Mouse (Mus musculus): ENCODE results near the gene Cdhr2.
A peak's percentile ranks its signal among the peaks of the same experiment; 100 is the strongest.

Cdhr2 gene

DNA sequence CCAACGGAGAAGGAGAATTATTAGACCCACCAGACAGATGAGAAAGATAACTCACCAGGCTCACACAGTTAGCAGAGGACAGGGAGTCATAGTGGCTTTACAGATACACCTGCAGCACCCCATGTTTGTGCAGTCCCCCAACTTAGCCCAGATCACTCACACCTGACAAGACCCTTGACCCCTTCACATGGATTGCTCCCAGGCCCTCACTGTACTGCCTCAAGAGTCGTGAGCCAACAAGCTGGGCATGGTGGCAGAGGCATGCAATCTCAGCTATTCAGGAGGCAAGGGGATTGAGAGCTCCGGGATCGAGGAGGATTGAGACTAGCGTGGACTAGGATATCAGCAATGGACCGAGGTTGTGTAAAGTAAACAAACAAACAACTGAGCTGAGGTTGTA, 52.5 kb downstream of the Cdhr2 start:
- DNase-seq = no peak

DNA sequence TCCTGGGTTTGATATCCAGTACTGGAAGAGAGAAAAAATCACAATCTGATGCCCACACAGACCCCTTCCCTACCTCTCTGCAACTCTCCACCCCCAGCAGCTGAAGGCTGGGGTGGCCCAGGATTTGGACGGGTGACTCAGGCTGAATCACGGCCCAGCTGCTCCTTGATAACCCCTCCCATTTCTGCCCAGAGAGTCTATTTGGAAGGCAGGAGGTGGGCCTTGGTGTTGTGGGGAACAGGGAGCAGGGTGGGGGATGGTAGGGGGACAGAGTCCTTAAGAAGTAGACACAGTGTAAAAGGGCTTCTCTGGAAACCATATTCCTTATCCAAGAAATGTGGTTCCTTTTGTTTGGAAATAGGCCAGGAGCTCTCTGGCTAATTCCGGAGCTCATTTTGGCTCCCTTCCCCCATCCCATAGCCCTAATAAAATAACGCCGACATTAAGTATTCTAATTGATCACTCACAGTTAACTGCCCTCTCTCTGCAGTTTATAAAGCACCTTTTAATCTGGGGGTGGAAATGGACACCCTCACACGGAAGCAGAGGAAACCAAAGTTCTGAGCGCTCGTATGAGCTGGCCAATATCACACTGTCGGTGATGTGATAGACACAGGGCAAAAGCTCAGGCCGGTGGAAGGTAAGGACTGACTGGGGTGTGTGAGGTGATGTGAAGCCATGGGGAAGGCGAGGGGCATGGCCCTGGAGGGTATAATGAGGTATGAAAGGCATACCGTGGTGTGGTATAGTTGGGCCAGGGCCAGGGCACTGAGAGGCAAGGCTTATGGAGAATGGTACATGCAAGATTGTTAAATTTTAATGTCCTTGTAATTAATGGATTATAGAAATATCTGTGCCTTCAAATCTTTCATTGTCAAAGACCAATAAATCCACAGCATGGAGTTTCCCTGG, 53.2 kb downstream of the Cdhr2 start:
- no peak for DNase-seq

DNA sequence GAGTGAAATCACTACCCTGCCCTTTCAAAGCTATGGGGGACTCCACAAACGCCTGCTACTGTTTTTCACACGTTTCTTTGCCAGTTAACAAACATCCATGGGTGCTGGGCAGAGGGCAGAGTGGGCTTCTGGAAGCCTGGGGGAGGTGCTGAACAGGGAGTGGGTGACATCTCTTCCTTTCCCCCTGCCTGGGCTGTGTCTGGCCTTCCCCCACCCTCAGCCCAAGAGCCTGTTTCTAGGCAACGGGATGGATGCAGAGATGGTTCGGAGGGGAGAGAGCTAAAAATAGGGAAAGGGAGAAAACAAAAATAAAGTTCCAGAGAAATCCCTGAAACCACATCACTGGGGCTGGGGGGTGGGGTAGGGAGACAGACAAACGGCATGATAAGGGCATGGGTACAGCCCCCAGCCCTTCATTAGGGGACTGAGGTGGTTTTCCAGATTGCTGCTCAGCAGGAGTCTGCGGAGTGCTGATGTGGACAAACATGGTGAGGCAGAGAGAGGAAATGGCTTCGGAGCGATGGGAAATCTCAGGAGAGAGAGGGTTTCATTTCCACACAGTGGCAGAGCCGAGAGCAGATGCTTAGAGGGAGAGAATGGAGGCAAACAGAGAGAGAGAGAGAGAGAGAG, 54.1 kb downstream of the Cdhr2 start:
- no peak for DNase-seq

DNA sequence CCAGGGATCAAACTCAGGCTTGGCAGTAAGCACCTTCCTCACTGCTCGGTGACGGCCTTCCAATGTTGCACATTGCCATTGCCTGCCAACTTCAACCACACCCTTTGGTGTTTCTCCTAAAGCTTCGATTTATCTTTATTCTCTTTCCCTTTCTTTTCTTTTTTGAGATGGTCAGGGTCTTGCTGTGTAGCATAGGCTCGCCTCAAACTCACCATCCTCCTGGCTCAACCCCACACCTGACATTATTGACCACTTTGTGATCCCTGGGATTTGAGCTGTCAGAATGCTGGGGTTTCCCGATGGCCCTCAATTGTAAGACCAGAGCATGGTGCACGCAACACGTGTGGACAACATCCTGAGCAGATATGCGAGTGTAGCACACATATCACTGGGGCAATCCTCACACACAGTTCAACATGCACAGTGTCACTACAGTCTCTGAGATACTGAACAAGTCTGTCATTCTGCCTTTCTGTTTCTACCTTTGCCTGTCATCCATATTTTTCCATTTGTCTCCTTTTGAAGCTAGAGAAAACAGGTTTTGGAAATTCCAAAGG, 55.0 kb downstream of the Cdhr2 start:
- no peak for DNase-seq

DNA sequence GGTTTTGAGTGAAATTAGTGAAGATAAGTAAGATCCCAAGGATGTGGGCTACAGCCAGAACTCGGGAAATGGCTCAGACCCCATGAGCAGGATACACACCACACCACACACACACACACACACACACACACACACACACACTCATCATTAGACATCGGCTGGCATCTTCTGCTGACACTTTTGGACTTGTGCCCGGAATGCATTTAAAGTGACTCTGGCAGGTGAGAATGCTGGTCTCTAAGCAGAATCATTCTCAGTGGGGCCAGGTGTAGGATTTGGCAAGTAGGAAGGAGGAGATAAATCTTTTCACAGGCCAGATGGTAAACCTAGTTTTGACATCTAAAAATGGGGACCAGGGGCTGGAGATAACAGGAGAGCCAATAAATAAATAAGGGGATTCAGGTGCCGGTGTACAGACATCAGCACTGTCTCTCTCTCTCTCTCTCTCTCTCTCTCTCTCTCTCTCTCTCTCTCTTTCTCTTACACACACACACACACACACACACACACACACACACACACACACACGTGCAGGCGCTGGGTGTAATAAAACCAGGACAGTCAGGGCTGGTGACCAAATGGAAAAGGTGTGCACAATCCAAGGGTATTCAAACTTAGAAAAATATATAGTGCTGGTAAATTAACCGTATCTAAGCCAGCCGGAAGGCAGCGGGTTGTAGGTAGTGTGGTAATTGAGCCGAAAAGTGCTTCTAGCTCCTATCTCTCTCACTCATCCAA, 56.0 kb downstream of the Cdhr2 start:
- no peak for DNase-seq

DNA sequence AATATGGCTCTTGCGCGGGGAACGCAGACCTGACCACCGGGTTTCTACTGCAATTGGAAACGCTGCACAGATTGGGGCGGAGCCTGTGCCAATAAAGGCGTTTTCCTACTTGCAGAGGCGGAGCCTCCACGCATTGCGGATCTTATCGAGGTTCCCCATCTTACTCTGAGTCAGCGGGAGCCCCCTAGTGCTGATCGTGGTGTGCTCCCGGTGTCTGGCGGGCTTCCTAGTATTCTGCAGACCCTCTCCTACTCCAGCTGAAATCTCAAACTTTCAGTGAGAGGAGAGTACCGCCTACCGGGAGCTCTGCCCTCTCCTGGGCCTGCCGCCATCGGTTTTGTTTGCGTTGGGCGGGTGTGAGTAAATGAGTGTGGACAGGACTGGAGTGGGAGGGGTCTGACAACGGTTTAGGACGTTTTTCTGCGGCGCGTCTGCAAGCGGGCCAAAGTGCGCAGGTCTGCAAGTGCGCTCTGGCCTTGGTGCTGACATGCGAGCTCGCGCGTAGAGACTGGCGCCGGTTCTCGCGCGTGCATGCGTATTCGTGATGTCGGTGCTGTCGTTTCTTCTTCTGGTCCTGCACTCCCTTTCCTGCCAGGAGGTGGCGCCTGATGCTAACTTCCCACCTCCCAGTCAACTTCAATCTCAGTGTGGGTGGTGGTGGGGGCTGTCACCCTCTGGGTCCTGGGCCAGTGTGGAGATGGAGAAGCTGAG, 56.9 kb downstream of the Cdhr2 start:
- peak; percentile 42 to 45 for DNase-seq

DNA sequence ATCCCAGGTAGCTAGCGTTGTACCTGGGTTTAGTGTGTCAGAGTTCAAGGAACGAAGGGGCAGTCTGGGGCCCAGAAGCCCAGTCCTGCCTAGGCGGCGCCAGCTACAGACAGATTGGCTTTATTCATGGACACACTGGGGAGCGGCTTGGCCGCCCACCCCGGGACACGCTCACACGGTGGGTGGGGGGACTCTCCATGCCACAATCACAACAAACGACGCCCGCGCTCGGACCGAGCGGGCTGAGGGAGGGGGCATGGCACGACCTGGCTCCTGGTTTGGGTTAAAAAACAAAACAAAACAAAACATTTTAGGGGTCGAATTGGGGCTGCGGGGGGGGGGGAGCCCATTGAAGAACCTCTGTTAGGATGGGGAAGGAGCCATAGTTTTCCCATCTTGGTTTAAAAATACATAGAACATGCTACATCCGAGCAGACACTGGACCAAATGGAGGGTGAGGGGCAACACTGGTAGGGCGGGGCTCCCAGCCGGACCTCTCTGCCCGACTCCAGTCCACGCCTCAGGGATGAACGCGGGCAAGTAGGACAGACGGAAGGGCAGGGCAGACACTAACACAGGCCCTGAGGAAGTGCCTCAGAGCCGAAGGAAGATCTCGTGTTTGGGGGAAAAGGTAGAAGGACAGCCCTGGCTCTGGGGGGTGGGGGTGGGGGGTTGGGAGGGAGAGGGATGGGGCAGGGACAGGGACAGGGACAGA, 57.7 kb downstream of the Cdhr2 start:
- DNase-seq = no peak

DNA sequence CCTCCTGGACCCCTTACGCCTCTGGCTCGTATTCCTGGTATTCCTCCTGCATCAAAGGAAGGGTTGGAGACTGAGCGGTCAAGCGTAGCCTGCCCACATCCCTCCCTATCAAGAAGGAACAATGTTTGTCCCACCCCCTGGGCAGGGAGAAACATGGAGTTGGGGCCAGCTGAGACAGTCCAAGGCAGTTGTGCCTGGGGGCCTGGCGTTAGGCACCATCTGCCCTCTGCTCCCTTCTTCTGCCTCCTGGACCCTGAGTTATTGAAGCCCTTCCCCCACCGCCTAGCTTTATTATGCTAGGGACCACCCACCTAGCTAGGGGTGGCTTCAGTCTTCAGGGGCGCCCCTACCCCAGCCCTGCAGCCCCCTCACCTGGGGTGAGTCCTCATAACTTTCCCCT, 58.2 kb downstream of the Cdhr2 start:
- DNase-seq = no peak

DNA sequence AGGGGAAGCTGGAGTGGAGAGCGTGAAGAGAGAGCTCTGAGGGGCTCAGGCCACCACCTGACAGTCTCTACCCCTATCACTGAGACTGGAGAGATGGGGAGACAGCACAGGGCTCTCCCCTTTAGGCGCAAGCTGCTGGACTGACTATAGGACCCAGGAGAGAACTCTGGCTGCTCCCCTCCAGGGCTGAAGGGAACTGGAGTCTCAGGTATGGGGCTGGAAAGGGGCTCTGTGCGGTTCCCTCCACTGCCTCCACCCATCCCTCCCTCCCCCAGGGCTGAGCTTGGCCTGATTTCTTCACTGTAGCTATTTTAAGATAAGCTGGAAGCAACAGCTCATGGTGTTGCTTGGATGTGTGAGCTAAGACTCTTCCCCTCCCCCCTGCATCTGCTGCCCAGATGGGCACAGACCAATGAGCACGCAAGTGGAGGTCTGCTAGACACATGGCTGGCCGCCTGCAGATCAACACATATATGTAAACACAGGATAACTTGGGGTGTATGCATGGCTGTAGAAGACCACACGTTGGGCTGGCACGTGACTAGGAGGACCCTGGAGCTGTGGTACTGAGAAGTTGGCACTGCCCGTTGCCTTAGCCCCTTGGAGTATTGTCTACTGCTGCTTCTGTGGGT, 59.0 kb downstream of the Cdhr2 start:
- no peak for DNase-seq

DNA sequence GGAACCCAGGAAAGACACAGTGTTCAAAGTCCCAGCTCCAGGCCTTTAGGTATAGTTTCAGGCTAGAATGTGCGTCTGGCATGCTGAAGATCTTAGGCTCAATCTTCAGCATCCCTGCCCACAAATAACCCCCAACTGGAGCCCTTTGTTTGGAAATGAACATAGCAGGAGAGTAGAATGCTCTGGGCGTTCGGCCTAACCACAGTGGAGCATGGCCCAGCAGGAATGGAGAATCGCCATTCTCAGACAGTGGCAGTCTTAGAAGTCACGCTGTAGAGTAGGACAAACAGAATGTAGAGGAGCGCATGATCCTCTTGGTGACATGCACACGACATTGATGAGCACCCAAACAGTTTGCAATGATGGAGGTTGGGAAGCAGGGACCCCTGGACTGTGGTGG, 59.6 kb downstream of the Cdhr2 start:
- no peak for DNase-seq

DNA sequence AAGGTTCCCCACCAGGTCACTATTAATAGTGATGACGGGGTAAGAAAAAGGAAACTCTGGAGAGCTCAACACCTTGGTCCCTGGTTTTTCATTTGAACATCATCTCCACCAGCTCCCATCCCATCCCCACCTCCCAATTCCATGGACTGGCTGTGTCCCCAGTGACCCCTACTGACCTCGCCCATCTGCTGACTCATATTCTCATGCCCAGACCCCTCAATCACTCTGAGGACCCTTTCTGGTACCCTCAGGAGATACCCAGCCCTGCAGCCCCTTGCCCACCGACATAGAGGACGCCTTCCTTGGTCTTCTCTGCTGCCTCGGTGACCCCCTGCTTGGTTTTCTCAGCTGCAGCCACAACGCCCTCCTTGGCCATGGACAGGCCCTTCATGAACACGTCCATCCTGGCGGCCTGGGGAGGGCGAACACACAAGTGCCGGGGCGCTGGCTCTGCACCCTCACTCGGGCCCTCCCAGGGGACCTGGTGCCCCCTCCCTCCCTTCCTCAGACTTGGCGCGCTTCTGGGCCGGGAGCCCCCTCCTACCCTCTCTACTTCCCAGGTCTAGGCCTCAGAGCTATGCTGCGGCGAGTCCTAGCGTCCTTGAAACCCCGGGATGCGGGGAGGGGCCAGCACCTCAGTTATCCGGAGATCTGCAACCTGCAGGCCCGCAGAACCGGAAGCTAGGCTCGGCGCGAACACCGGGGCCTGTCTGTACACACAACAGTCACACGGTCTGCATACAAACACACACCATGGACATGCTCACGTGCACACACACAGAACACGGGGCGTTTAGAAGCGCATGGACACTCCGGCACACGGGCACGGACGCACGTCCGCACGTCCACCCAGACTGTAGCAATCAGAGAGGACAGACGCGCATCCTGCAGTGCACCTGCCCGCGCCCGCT, 64.3 kb downstream of the Cdhr2 start:
- DNase-seq = no peak

DNA sequence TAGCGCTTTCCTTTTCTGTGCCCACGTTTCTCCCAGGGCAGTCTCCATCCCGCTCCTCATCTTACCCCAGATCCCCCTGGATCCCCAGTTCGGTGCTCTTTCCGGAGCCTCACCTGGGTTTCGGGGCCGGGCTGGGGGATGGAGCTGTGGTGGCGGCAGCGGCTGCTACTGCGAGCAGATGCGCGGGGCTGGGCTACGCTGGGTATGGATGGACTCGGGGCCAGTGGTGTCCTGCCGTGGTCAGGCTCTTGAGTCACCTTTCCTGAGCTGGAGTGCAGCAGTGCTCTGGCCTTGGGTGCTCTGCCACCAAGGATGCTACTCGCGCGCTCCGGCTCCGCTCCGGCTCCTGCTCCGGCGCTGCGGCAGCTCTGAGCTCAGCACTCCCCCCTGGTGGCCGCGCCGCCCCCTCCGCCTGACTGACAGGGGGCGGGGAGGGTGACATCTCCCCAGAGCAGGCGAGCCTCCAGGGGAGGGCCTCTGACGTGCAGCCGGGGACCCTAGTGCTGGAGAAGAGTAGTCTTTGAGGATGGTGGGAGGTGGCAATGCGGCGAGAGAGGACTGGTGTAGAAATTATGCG, 65.0 kb downstream of the Cdhr2 start, which contains the start of gene Sncb:
Sncb (minus strand) TSS at position 404 of the 577 bp plus-strand sequence.
- peak in 1 of 2 experiments; percentile 13 for DNase-seq

DNA sequence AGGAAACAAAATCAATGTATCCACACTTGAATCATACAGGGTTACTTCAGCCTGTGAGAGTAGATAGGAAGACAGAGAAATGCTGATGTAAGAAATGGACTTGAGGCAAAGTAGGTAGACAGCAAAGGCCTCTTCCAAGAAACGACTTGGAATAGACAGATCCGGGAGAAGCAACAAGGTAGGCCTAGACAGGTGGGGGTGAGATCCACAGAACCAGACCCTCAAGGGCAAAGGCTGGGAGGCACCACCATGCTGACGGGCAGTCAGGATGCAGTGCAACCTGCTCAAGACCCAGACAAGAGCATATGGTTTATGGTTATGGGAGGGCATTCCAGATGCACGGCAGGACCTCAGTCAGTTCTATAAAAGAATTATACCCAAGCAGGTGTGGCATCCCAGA, 65.8 kb downstream of the Cdhr2 start:
- no peak for DNase-seq

DNA sequence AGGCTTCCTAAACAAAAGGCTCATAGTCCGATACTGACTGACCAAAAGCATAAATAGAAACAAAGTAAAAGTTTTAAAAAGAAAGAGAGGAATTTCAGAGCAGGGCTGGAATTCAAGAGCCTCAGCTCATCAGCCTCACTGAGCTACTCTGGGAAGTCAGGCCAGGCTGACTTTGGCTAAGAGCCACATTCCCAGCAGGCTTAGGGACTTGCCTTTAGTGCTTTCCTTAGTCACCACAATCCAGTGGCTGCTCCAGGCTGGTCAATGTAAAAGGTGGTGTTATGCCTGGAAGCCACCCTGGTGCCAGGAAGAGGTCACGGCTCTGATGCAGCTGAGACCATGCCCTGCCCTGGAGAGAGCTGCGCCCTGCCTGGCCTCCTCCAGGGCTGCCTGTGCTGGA, 79.3 kb downstream of the Cdhr2 start:
- no peak for DNase-seq

DNA sequence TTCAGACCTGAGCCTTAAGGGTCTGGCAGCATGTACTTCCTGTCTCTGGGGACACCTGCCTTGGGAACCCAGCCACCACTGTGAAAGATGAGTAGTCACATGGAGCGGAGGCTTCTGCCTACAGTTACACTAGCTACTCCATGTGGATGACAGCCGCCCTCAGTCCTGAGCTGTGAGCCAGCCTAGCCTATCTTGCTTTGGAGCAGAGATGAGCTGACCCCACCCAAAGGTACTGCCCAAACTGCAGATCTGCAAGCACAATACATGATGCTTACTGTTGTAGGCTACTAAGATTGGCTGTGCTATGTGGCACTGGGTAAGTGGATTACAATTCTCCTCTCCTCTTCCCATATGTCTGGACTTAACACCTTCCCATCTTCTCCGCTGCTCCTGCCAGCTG, 79.8 kb downstream of the Cdhr2 start:
- no peak for DNase-seq

DNA sequence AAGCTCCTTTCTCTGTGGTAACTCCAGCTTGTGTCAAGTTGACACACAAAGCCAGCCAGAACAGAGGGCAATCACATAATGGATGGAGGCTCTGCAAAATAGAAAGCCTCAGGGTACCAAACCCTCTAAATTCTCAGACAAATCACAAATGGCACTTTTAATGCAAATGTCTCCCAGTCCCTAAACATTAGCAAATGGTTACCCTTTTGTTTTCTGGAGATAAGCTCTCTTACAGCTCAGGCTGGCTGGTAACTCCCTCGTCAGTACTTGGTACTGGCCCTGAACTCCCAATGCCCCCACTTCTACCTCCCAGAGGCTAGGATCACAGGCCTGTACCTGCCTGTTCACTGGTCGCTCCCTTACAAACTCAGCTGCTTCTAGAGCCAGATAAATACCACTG, 82.0 kb downstream of the Cdhr2 start:
- DNase-seq = no peak

DNA sequence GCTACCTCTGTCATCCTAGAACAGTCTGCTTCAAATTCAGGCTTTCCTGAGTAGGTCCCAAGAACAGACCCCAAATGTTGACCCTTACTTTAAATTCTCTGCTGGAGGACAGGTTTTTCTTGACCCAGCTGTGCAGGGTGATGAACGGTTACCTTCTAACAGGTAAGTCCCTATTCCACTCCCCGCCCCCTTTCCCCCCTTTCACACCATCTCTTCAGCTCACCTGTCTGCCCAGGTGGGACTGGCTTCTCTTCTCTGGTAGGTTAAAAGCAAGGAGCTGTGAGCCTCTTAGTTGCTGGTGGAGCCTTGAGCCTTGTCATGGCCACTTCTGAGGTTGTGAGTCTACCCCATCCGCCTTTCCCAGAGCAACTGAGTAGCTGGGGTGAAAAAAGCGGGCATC, 82.4 kb downstream of the Cdhr2 start, which contains the start of gene Eif4e1b:
Eif4e1b (plus strand) TSS at position 301 of the 400 bp plus-strand sequence.
- no peak for DNase-seq

Measured in lung, adult 18-20 months (tissue).